Mouse (Mus musculus) gastrocnemius, adult 8-10 months (tissue): ENCODE measurements around the gene Rtn4rl1. TPM values are rescaled to one million over a fixed set of nuclear protein-coding genes. Genes with fewer than 3 reads are reported as not detected.

Experiments used
- DNase-seq, 2 experiments: peaks; one replicate each; pipeline ENCODE4 v3.0.0; 2022; ENCODE audit warnings: low spot score in 2 of 2
- total RNA-seq, 4 experiments: library from RNA; stranded (reverse); gene quantifications; 2 replicates each; pipeline ENCODE4 v1.2.4; 2022

Rtn4rl1 gene
- total RNA-seq, 4 experiments from 2014 or later: 0.63 to 1.3 (median 0.94) TPM

GRCm38 (mm10) chr11:75212876-75213275, 19.3 kb downstream of the Rtn4rl1 start:
- DNase-seq: no peak

DNA sequence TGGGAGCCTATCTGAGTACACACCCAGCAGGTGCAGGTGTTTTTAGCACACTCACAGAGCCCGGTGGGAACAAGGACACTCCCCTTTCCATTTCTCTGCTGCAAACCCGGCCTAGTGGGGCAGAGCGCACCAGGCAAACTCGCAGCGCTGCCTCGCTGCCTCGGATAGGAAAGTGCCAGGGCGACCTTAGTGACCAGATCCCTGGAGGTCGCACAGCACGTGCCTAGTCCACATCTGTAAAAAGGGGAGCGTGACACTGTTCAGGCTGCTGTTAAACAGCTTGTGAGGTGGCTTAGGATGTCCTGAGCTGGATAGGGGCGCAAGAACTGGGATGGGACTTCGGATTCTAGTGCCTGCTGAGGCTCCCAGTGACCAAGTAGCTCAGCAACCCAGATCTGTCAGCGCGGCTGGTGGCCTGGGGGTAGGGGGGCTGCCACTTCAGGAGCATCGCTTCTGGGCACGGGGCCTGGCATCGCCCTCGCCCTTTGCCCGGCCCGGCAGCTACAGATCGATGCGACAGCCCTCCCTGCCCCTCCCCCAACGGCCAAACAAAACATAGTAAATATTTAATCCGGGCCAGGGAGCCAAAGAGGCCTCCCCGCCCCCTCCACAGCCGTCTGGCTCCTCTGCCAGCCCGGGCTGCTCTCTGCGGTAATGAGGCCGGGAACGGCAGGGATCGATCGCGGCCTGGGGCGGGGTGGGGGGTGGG, 19.9 kb downstream of the Rtn4rl1 start:
- no peak for DNase-seq

DNA sequence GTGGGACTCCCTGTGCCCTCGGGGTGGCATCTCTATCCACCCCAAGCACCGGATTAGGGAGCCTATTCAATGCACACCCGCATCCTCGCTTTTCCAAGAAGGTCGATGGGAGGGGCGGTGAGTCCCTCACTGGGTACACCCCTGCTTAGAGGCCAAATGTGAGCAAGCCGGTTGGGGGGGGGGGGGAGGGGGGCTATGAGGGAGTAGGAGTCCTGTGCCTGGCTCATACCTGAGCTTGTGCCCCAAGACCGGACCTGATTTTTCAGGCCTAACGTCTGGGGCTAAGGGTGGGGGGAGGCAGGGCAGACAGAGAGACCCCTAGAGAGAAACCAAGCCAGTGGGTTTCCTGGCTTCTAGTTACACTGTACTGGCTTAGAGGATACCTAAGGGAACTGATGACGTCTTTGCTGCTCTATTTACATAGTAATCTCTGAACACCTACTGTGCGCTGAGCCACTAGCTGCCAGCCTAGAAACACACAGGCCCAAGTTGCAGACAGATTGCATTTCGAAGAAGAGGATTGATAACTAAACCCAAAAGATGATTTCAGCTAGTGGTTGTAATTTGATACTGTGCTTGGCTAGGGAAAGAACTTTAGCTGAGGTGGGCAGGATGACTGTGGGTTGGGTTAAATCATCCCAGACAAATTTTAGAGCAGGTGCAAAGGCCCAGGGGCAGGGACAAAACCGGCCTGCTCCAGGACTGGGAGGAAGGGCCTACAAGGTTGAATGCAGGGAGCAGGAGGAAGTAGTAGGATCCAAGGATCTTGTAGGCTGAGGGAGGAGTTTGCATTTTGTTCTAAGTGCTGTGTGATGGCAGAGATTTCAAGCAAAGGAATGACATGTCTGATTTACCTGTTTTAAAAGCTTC, 20.7 kb downstream of the Rtn4rl1 start:
- no peak for DNase-seq

DNA sequence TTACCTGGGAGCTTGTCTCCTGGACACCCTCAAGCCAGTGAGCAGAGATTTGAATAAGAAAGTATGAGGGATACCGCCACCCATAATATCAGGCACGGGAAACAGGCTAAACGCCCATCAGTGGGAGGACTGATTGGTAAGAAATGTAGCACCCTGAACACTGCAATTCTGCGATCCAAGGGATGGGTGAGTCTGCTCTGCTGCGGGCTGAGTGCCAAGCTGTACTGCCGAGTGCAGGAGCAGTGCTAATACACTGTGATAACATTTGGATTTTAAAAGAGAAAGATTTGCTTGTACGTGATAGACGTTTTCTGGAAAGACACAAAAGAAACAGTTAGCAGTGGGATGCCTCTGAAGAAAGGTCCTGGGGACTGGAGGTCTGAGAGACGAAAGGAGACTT, 26.5 kb downstream of the Rtn4rl1 start:
- no peak for DNase-seq

GRCm38 (mm10) chr11:75220517-75221145, 27.0 kb downstream of the Rtn4rl1 start:
- DNase-seq: no peak

DNA sequence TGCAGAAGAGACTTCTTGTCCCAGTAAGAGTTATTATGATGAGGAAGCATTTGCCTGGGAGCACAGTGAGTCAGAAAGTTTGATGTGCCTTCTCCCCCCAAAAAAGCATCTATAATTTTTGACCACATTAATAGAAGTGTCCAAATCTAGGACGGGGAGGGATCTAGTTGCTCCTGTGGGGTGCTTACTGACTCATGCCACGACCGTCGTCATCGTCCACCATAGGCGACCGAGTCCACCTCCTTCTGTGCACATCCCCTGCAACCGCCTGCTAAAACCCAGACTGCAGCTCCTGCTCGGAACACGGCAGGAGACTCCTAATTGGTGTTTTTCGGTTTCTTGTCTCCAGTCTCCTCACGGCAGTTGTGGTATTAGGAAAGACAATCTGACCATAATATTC, 30.5 kb downstream of the Rtn4rl1 start:
- no peak for DNase-seq

DNA sequence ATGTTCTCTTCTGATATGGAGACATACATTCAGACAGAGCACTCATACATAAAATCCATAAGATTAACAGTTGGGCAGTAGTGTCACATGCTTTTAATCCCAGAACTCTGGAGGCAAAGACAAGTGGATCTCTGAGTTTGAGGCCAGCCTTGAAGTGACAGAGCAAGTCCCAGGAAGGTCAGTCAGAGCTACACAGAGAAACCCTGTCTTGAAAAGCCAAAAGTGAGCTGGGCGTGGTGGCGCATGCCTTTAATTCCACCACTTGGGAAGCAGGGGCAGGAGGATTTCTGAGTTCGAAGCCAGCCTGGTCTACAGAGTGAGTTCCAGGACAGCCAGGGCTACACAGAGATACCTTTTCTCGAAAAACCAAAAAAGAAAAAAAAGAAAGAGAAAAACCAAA, 31.3 kb downstream of the Rtn4rl1 start:
- no peak for DNase-seq

DNA sequence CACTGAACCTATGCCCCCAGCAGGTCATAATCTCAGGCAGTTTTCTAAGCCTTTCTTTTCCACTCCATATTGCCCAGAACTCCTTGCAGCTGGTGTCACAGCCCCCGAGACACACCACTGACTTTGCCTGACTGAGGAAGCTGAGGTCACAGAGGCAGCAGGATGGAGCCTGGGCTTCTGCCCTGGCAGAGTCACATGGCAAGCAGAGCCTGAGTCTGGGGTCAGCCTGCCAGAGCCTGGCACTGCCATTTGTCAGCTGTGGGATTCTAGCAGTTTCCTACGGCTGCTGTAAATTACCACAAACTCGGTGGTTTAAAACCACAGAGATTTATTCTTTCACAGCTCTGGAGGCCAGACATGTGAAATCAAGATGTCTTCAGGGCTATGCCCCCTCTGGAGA, 34.0 kb downstream of the Rtn4rl1 start:
- DNase-seq: no peak

GRCm38 (mm10) chr11:75229289-75229688, 35.7 kb downstream of the Rtn4rl1 start:
- DNase-seq: no peak

DNA sequence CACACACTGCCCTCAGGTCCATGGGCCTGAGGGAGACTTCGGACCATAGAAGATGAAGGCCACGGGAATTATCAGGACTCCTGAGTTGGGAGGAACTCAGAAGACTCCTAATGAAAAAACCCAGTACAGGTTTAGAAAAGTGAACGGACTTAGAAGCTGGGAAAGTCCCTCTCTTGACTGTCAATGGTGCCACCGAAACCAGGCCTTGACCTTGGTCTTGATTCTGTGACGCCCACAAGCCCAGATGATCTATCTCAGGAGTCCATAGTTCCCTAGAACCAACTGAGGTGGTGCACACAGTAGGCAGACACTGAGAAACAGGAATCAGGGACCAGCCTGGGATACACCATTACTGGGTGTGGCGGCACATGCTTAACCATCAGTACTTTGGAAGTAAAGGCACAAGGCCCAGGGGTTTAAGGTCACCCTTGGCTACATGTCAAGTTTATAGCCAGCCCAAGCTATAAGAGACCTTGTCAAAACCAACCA, 36.7 kb downstream of the Rtn4rl1 start:
- no peak for DNase-seq

DNA sequence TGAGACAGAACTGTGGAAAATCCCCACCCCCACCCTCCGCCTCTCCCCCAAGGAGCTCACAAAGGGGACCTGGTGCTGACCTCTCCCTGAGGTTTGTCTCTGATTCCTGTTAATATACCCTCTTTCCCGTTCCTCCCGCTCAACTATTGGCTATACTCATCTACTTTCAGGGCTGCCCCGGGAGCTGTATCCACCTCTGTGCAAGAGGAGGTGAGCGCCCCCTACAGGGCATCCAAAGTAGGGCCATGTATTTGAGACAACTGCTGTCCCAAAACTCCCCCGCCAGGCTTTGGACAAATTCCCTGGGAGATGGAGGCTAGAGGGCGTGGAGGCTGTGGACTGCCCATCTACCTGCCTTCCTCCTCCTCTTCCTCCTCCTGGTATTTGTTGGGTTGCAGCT, 38.2 kb downstream of the Rtn4rl1 start:
- peak; percentile 40 to 65 for DNase-seq

DNA sequence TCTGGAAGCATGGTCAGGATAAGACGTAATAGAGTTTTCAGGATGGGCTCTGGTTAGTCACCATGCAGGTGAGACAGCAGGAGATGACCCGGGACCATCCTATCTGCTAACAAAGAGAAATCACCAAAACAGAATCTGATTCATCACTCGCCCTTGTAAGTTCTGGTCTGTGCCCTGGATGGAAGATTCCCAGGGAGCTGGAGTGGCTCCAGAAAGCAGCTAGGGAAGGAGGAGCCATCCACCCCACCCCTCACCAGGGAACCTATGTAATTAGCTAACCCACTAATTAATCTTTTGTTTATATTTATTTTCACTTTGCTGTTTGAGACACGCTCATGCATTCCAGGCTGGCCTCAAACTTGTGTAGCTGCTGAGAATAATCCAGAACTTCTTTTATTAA, 38.9 kb downstream of the Rtn4rl1 start:
- DNase-seq: no peak

DNA sequence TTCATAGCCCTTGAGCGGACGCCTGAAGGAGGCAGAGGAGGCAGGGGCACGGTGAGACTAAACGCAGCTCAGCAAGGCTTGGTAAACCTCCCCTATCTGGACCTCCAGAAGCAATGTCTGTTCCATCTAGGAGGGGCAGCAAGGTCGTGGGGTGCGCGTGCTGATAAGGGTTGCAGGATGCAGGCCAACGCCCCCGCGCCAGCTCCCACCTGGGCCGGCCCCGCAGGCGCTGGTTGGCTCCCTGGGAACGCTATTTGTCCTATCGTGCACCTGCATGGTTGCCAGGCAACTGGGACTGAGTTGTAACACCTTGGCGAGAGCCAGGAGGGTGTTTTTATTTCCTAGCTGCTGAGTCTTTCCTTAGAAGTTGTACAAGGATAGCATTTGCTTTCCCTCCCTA, 41.2 kb downstream of the Rtn4rl1 start:
- no peak for DNase-seq

DNA sequence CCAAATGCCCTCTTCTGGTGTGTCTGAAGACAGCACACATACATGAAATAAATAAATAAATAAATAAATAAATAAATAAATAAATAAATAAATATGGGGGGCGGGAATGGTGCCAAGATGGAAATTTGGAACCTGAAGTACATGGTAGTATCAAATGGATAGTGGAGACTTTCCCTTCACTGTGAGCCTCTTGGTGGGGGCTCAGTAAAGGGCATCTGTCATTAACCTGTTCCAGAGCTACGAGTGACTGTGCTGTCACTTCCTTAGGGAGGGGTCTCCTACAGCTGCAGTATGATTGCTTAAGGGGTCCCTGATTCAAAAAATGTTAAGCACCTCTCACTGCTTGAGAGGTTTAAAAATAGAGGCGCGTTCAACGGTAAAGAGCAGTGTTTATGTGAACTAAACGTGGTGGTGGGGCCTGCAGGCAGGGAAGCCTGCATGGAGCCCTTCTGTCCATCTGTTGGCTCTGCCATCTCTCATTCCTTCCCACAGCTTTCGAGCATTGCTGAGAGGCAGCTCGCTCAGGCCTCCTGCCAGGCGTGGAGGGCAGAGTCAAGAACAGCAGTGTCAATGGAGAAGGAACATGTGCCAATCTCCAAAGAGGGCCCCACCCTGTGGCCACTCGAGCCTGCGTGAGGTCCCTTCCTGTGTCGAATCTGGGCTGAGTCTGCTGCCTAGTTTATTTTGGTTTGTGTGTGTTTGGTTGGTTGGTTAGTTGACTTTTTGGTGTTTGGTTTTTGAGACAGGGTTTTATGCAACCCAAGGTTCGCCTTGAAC, 46.8 kb downstream of the Rtn4rl1 start:
- no peak for DNase-seq

DNA sequence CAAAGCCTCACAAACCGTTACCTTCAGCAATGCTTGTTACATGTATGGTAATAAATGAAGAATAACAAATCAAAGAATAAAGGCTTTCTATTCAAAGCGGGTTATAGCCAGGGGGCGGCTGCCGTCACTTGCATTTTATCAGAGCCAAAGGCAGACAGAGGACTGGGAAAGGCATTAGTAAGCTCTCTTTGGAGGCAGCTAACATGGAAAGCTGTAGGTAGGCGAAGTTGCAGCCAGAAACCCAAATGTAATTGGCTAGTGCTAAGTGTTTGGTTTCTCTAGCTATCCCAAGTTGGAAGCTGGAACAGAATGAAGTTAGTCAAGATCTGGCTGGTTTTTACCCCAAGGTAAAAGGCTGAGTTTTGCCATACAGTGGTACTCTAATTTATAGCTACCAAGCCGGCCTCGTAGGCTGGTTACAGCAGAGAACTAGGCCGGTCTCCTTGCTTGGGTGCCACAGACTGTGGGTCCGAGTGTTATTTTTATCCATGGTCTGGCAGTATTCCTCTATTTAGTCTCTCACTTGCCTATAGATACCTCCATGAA, 49.2 kb downstream of the Rtn4rl1 start:
- no peak for DNase-seq

DNA sequence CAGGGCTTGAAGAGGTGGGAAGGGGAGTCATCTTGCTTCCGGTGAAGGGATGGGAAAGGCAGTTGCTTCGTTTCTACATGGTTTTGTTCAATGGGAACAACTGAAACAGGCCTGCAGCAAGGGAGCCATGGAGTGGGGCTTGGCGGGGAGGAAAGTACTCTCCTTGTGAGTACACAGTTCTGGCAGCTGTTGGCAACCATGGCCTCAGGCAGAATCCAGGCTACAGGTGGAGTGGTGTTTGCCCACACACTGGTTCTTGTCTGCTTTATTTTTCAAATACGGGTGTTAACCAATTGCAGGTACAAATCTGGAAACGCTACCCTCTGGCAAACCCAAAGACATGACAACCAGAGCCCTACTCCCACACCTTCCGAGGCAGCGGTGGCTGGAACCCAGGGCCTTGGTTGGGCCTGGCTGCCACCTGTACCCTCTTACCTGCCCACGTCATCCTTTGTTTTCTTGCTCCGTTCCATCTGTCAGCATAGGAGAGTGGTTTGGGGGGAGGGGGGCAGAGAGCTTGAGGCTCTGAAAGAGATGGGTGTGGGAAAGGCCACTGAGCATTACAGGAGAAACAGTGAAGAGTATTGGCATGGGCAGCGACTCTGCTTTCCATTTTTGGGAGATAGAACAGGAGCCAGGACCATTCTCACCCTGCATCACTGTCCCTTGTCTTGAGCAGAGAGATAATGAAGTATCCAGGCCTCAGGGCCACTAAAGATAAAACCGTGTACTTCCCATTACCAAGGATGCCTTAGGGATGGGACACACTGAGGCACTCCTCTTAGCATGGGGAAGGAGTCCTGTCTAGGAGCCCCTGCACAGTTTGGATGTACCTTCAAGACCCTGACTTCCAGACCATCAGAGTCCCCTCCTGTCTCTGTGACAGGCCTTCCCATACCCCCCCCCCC, 51.0 kb downstream of the Rtn4rl1 start:
- DNase-seq: no peak

- DNase-seq: no peak
These were observed 52.1 kb downstream of the Rtn4rl1 start for GRCm38 (mm10) chr11:75245372-75246330.

- DNase-seq: no peak
These were observed 53.0 kb downstream of the Rtn4rl1 start for GRCm38 (mm10) chr11:75246589-75246988.
